Mouse (Mus musculus) cerebellum, adult 2 months (tissue): ENCODE measurements at regions not wholly inside any gene's neighbourhood (a gene's known extent, or its start where the extent isn't known, plus 50 kb on each side); places are given as distances from the start of the nearest gene placed in this dataset.

ENCODE experiments used
- DNase-seq, 2 experiments: peaks; one replicate each; pipeline ENCODE4 v3.0.0; 2021
- H3K27ac ChIP-seq: fragments of 200-500 bp; 2 replicates; pipeline ENCODE4 v1.5.1; 2012; ENCODE audit warnings: low read length, control low read depth, inconsistent platforms; ENCODE audit not compliant: insufficient read depth
- H3K27me3 ChIP-seq: fragments of 200-500 bp; 2 replicates; pipeline ENCODE4 v1.6.1; 2012; ENCODE audit warnings: inconsistent platforms, mild to moderate bottlenecking, low read length, moderate library complexity; ENCODE audit not compliant: control insufficient read depth, insufficient read depth
- H3K4me1 ChIP-seq: fragments of 200-500 bp; 2 replicates; pipeline ENCODE4 v1.6.1; 2011; ENCODE audit warnings: low read length; ENCODE audit not compliant: control insufficient read depth, insufficient read depth
- H3K4me3 ChIP-seq: fragments of 200-500 bp; replicated peaks from 2 replicates; pipeline ENCODE3; 2011; ENCODE audit warnings: mild to moderate bottlenecking, low read depth, low read length, control low read depth; ENCODE audit not compliant: insufficient read depth
- CTCF ChIP-seq: fragments of 200-500 bp; IDR thresholded peaks from 2 replicates; pipeline ENCODE4 v1.5.1; 2011; ENCODE audit warnings: low read depth, mild to moderate bottlenecking, control low read depth, low read length, moderate library complexity, borderline replicate concordance; ENCODE audit not compliant: insufficient read depth
- POLR2A ChIP-seq: fragments of 200-500 bp; IDR thresholded peaks from 2 replicates; pipeline ENCODE4 v1.6.1; 2011; ENCODE audit warnings: low read length, control low read depth, borderline replicate concordance; ENCODE audit not compliant: insufficient read depth
- WGBS: fragments of 180-500 bp; shearing (Covaris S2); methylation state at CpG from one replicate; pipeline ENCODE4 v1.1.7; 2018; 5-methylcytosine and 5-hydroxymethylcytosine counted together

DNA sequence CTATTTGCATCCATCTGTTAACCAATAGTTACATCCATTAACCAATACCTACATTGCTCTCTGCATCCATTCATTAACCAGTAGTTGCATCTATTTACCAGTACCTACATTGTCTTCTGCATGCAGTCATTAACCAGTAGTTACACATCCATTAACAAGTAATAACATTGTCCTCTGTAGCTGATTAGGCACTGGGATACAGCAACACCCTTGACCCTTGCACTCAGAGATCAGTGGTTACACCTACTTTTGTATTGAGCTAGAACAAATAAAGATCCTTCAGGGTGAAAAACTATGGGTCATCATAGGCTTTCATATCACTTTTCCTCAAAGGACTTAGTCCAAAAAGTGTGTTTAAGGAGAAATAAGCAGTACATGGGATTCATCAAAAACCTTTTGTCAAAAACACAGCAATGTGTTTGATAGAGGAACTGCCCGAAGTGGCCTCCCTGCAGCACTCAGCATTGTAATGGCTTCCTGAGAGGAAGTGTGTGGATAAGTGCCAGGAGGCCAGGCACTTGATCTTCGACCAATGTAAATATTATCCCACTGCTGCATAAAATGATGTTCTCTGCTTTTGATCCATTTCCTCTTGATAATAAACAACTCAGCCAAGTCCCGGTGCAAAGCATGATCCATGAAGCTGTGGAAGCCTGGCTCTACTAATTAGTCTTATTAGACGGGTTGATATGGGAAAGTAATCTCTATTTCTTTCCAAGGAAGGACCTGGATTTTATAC, 317.6 kb downstream of the Hs3st1 start:
- H3K4me1 ChIP-seq: no peaks in the 10 kb centered on the region
- TF ChIP-seq CTCF: no peak
- TF ChIP-seq POLR2A: no peak
- H3K4me3 ChIP-seq: no peak overlapping the region
- DNase-seq: no peak
- H3K27ac ChIP-seq: no peak overlapping the region
- H3K27me3 ChIP-seq: no peaks in the 10 kb centered on the region
- WGBS: 68% methylated on average over 4 of the region's 4 CpGs

- no peak for DNase-seq
- Histone ChIP-seq H3K27ac (no peak overlapping the region), H3K4me1 (no peaks in the 10 kb centered on the region), H3K27me3 (no peaks in the 10 kb centered on the region), H3K4me3 (no peak overlapping the region)
- TF ChIP-seq CTCF (no peak), POLR2A (no peak)
- WGBS: 73% methylated on average over 3 of the region's 3 CpGs
Measured at GRCm38 (mm10) chr5:39426053-39426452, 329.2 kb downstream of the Hs3st1 start.

DNA sequence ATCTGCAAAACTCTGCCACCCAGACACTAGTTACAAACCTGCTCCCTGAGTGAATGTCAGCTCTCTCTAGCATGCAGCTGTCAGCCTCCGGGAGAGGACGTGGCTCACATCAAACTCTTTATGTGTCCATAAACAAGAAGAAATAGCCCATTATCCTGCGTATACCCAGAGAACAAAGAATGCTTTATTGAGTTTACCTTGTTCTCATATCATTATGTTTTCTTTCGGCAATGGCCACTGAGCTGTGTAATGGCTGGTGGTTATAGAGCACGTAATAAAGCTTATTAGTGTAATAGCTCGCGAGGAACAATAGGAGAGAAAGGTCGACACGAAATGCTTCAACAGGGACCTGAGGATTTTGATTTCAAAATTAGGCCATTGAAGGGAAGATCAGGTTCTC, 331.6 kb downstream of the Hs3st1 start:
- no peak overlapping the region for H3K4me3 ChIP-seq
- WGBS: 90% methylated on average over 9 of the region's 9 CpGs
- TF ChIP-seq POLR2A (no peak), CTCF (no peak)
- H3K27me3 ChIP-seq: no peaks in the 10 kb centered on the region
- H3K4me1 ChIP-seq: peaks cover 7% of the 10 kb centered on the region; the same call in 1 of the 2 replicates
- H3K27ac ChIP-seq: no peak overlapping the region
- DNase-seq: no peak

DNA sequence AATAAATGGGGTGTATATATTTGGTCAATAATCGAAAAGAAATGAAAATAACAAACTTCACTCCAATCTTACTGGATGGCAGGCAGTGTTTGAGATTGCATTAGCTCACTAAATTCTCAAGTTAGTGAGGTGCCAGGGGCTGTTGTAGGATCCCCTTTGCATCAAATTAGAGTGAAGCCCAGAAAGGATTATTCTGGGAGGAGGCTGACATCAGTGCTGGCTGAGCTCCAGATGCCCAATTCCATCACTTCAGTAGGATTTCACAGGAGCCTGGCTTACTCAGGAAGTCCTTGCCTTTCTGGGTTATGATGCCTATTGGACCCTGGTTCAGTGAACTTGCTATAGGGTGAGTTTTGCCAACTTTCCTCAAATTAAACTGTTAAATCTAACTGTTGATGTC, 336.5 kb downstream of the Hs3st1 start:
- TF ChIP-seq CTCF: no peak
- TF ChIP-seq POLR2A: no peak
- DNase-seq: peak; percentile 69 to 80
- H3K4me1 ChIP-seq: peaks cover 13% of the 10 kb centered on the region
- H3K27me3 ChIP-seq: no peaks in the 10 kb centered on the region
- H3K4me3 ChIP-seq: no peak overlapping the region
- no peak overlapping the region for H3K27ac ChIP-seq
- 84% methylated on average over 1 of the region's 1 CpGs for WGBS

DNA sequence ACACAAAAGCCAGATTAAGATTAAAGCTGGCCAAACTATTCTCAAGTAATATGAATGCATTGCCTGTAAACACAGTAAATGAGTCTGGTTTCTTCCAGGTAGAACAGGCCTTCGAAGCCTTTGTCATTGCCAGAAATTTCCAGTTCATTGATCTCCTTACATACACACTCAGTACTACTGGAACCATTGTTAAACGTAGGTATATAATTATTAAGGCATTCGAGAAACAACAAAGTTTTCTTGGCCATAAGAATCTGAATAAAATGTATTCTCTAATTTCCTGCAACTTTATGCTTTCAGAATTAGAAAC, 337.5 kb downstream of the Hs3st1 start:
- Histone ChIP-seq H3K27me3 (no peaks in the 10 kb centered on the region), H3K4me3 (no peak overlapping the region), H3K4me1 (peaks cover 13% of the 10 kb centered on the region), H3K27ac (no peak overlapping the region)
- TF ChIP-seq CTCF (no peak), POLR2A (no peak)
- WGBS: 37% methylated on average over 3 of the region's 3 CpGs
- DNase-seq: peak in 1 of 2 experiments; percentile 35

- 45% methylated on average over 11 of the region's 11 CpGs for WGBS
- peak; percentile 18 to 63 for DNase-seq
- Histone ChIP-seq H3K27me3 (no peaks in the 10 kb centered on the region), H3K4me1 (peaks cover 13% of the 10 kb centered on the region), H3K27ac (no peak overlapping the region), H3K4me3 (no peak overlapping the region)
- TF ChIP-seq CTCF (no peak), POLR2A (no peak)
Measured at GRCm38 (mm10) chr5:39417121-39417844, 338.0 kb downstream of the Hs3st1 start.

- H3K27ac ChIP-seq: no peak overlapping the region
- WGBS: 81% methylated on average over 2 of the region's 2 CpGs
- H3K4me3 ChIP-seq: no peak overlapping the region
- TF ChIP-seq CTCF: no peak
- no peak for TF ChIP-seq POLR2A
- no peaks in the 10 kb centered on the region for H3K27me3 ChIP-seq
- DNase-seq: no peak
- H3K4me1 ChIP-seq: peaks cover 13% of the 10 kb centered on the region
Measured at GRCm38 (mm10) chr5:39416597-39417023, 338.7 kb downstream of the Hs3st1 start.

DNA sequence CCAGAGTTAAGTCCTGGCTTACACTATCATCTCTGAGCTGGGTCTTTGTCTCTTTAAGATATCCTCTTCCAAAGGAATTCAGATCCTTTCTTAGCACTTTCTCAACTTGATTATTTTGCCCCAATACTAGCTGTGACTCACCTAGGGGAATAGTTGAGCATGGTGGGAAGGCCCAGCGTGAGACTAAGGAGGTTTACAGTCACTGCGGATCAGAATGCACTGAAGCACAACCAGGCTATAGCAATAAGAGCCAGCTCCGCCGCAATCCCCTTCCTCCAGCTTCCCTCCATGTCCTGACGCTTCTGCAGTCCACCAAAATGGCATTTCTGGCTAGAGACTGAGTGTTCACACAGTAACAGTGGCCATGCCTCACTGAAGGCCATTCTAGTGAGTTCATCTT, 342.5 kb downstream of the Hs3st1 start:
- WGBS: 73% methylated on average over 5 of the region's 5 CpGs

More for the DNA sequence above, 342.5 kb downstream of the Hs3st1 start:
- Histone ChIP-seq H3K27me3 (no peaks in the 10 kb centered on the region), H3K4me3 (no peak overlapping the region), H3K4me1 (peaks cover 6% of the 10 kb centered on the region; the same call in 1 of the 2 replicates), H3K27ac (no peak overlapping the region)
- DNase-seq: no peak
- TF ChIP-seq POLR2A: no peak
- no peak for TF ChIP-seq CTCF
